Mouse (Mus musculus) bone marrow, adult 2 months (tissue): ENCODE results near the gene Snx10.

Experiments used
- CTCF ChIP-seq: fragments of 200-500 bp; IDR thresholded peaks from 2 replicates; pipeline ENCODE4 v1.5.1; 2011; ENCODE audit warnings: low read length, control low read depth; ENCODE audit not compliant: control insufficient read depth, insufficient read depth
- POLR2A ChIP-seq: fragments of 200-500 bp; IDR thresholded peaks from 2 replicates; pipeline ENCODE4 v1.6.1; 2011; ENCODE audit warnings: low read depth, mild to moderate bottlenecking, control low read depth, low read length, borderline replicate concordance; ENCODE audit not compliant: control insufficient read depth

DNA sequence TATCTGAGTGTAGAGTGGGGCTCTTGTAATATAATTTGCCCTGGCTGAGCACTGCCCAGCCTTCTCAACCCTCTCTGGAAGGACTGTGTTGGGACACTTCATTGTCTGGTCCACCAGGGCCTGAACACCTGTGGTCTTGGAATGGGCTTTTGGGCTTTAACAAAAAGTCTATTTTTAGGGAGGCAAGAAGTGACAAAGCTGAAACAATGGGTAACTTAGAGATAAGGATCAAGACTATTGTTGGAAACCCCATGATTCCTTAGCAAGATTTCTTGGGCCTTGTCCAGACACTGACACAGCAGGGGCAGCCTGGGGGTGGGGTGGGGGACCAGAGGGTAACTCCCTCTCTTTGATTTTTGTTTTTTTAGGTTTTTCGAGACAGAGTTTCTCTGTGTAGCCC, 12.8 kb upstream of the Snx10 start:
- TF ChIP-seq CTCF (no peak), POLR2A (no peak)
